Mouse (Mus musculus) CD4-positive, CD25-positive, alpha-beta regulatory T cell, adult 9 weeks (primary cell): ENCODE results near the gene Sprr2f. TPM values are rescaled to one million over a fixed set of nuclear protein-coding genes. Genes with fewer than 3 reads are reported as not detected.

Source experiments
- polyA plus RNA-seq: library from polyadenylated mRNA; unstranded; fragments of 100-300 nt; shearing (Covaris generic); gene quantifications from one replicate; pipeline ENCODE4 v1.2.1, GENCODE M21; 2017

Gene Sprr2f
- polyA plus RNA-seq = not detected

GRCm38 (mm10) chr3:92364887-92365286 is at the start of gene Sprr2f:
Sprr2f (plus strand) TSS chr3:92365187.

GRCm38 (mm10) chr3:92316320-92316719 is 48.7 kb upstream of the Sprr2f start, which contains the start of gene Sprr2b:
Sprr2b (plus strand) TSS chr3:92316620.

GRCm38 (mm10) chr3:92338840-92339239 is 26.1 kb upstream of the Sprr2f start, which contains the start of gene Sprr2d:
Sprr2d (plus strand) TSS chr3:92339140.

GRCm38 (mm10) chr3:92351843-92352242 is 13.1 kb upstream of the Sprr2f start, which contains the start of gene Sprr2e:
Sprr2e (plus strand) TSS chr3:92352143.

GRCm38 (mm10) chr3:92385385-92385784 is 20.4 kb downstream of the Sprr2f start, which contains the start of gene Sprr2h:
Sprr2h (plus strand) TSS chr3:92385685.

GRCm38 (mm10) chr3:92407691-92408090 is 42.7 kb downstream of the Sprr2f start, which contains the start of gene Sprr2i:
Sprr2i (plus strand) TSS chr3:92407991.

Other genes with a start within 250 kb of the Sprr2f start
- gene Prr9, start 241.2 kb upstream of the Sprr2f start, polyA plus RNA-seq = not detected
- gene Lelp1, start 222.4 kb upstream of the Sprr2f start, polyA plus RNA-seq = not detected
- gene Sprr2a1, start 149.4 kb upstream of the Sprr2f start, polyA plus RNA-seq = not detected
- gene Sprr2a2, start 149.3 kb upstream of the Sprr2f start, polyA plus RNA-seq = not detected
- not detected for gene Sprr2a3, start 79.8 kb upstream of the Sprr2f start, polyA plus RNA-seq
- not detected for gene Sprr2b, start 48.6 kb upstream of the Sprr2f start, polyA plus RNA-seq
- not detected for gene Sprr2d, start 26.0 kb upstream of the Sprr2f start, polyA plus RNA-seq
- gene Sprr2e, start 13.0 kb upstream of the Sprr2f start, polyA plus RNA-seq = not detected
- not detected for gene Sprr2h, start 20.5 kb downstream of the Sprr2f start, polyA plus RNA-seq
- gene Sprr2i, start 42.8 kb downstream of the Sprr2f start, polyA plus RNA-seq = not detected
- not detected for gene Sprr2j-ps, start 52.9 kb downstream of the Sprr2f start, polyA plus RNA-seq
- 25.1 TPM for gene Gm9774, start 64.2 kb downstream of the Sprr2f start, polyA plus RNA-seq
- not detected for gene Sprr2k, start 67.4 kb downstream of the Sprr2f start, polyA plus RNA-seq
- not detected for gene Sprr1b, start 73.6 kb downstream of the Sprr2f start, polyA plus RNA-seq
- gene Sprr3, start 93.5 kb downstream of the Sprr2f start, polyA plus RNA-seq = not detected
- not detected for gene Sprr1a, start 120.7 kb downstream of the Sprr2f start, polyA plus RNA-seq
- not detected for gene Sprr4, start 135.3 kb downstream of the Sprr2f start, polyA plus RNA-seq
- gene 2310046K23Rik, start 169.3 kb downstream of the Sprr2f start, polyA plus RNA-seq = not detected
- gene Ivl, start 208.5 kb downstream of the Sprr2f start, polyA plus RNA-seq = not detected
- not detected for gene Smcp, start 223.8 kb downstream of the Sprr2f start, polyA plus RNA-seq
- not detected for gene 2210017I01Rik, start 242.3 kb downstream of the Sprr2f start, polyA plus RNA-seq